Mouse (Mus musculus): ENCODE measurements around the gene Wdr86. TPM values are rescaled to one million over a fixed set of nuclear protein-coding genes. Genes with fewer than 3 reads are reported as not detected.
A peak's percentile ranks its signal among the peaks of the same experiment; 100 is the strongest.
"Not testable (repeated sequence)": the region's sequence is repeated elsewhere in the genome, so short reads cannot be mapped to it uniquely, and the experiment has no call there.

The Wdr86 gene
- total RNA-seq, 2 experiments from 2014 or later, result 2.6 to 3.3 TPM

- intact Hi-C loops (cut with DNase I), result no loop called here
- no peak for DNase-seq
These were observed 3.4 kb upstream of the Wdr86 start for GRCm38 (mm10) chr5:24733771-24734426.

DNA sequence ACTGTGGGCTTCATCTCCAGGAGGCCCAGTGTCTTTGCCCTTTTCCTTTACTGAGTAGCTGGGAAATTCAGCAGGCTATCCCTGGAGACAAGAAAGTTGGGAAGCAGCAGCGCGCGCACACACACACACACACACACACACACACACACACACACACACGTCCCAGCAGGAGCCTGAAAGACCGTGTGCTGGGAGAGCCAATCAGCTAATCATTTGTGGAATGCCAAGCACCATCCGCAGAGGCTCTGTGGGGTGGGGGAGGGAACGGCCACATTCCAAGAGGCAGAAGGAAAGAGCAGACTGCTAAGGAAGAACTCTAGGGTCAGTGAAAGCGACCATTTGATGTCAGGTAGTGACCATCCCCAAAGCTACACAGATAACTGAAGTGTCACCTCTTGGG lies 2.6 kb upstream of the Wdr86 start:
- no peak for DNase-seq
- intact Hi-C loops (cut with DNase I), result no loop called here

DNA sequence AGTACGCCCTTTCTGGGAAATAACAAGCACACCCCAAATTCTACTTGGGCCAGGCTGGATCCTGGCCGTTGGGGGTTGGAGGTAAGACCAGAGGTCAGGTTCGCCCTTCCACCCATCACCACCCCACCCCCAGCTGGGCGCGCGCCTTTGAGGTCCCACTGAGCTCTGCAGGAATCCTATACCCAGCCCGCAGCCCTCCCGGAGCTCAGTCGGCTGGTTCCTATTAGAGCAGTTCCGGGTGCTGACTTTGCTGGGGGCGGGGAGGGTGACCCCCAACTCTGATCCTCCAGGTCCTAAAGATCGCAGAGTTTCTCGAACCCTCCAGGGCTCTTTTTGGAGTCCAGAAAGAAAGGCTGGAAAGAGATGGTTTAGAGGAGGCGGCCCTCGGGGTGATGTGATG lies 459 bp upstream of the Wdr86 start:
- intact Hi-C loops (cut with DNase I), result no loop called here
- no peak for DNase-seq

GRCm38 (mm10) chr5:24729797-24730487 lies 585 bp downstream of the Wdr86 start:
- intact Hi-C loops (cut with DNase I), result no loop called here

GRCm38 (mm10) chr5:24726901-24727836 lies 3.4 kb downstream of the Wdr86 start:
- intact Hi-C loops (cut with DNase I), result no loop called here
- peak; percentile 64 for DNase-seq

More at GRCm38 (mm10) chr5:24729797-24730487, 585 bp downstream of the Wdr86 start:
- no peak for DNase-seq

DNA sequence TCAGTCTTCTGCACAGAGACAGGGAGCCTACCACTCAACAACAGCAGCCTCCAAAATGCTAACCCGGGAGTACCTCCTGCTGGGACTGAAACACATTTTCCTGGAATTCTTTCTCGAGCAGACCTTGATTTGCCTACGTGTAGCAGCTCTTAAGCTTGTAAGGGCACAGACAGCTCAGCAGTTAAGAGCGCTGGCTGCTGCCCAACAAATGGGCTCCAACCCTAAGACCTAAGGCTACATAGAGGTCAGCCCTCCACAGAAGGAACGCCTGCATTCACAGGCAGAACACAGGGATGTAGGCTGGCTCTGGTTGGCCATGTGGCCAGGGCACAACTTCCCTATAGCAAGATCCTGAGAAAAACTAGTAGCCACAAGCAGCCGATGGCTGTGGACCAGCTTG lies 4.6 kb downstream of the Wdr86 start:
- DNase-seq, result no peak
- intact Hi-C loops (cut with DNase I), result no loop called here

GRCm38 (mm10) chr5:24724805-24725204 lies 5.7 kb downstream of the Wdr86 start:
- intact Hi-C loops (cut with DNase I), result no loop called here
- DNase-seq, result no peak

DNA sequence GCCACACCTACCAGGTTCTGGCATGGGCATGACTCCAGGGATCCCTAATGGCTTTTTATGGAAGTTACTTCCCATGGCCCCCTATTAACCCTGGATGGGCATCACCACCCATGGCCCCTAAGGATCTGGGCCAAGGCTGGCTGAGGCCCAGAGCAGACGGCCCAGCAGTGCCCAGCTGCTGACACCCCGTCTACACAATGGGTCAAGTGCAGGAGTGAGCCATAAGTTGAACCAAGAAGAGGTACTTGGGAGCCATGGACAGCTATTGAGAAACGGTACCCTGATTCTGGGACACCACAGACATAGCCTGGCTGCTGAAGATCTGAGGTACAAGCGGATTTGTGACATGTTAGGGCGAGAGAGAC lies 6.3 kb downstream of the Wdr86 start:
- DNase-seq, result no peak
- intact Hi-C loops (cut with DNase I), result no loop called here

DNA sequence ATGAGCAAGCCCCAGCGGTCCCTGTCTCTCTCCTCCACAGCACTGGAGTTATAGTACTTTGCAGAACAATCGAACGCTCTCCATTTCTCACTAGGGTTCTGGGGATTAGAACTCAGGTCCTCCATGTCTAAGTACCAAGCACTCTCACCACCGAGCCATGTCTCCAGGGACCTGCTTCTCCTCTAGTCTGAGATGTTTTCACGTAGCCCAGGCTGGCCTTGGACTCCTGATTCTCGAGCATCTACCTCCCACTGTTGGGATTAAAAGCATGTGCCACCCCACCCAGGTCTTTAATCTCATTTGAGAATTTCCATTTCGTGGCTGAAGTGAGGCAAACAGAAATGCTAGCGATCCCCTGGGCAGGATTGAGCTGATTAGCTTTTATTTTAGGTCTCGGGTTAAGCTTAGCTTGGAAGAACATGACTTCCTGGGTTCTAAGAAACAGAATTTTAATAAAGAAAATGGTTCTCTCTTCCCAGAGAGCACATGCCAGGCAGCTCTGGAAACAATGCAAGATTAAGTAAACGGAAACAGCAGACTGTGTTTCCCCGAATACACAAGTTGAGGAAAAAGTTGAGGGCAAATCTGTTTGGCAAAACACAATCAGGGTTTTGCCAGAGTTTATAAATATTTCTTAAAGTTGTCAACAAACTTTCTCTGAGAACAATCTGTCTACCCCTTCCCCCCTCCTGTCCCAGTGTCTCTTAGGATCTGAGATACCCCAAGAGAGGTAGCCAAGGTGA lies 6.8 kb downstream of the Wdr86 start:
- no peak for DNase-seq
- intact Hi-C loops (cut with DNase I), result no loop called here

DNA sequence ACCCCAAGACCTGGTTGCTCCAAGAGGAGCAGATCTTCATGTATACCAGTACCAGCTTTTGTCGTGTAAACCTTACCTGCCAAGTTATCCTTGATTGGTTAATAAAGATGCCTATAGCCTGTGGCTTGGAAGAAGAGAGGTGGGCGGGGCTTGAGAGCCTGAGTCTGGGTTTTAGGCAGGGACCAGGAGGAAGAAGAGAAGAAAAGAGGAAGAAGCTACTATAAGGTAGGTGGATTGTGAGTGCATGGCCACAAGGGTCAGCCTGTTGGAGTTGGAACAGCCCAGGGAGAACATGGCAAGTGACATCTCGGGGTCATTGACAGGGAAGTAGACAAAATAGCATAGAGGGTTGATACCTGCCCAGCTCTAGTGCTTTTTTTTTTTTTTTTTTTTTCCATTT lies 10.7 kb downstream of the Wdr86 start:
- no peak for DNase-seq
- intact Hi-C loops (cut with DNase I), result no loop called here

DNA sequence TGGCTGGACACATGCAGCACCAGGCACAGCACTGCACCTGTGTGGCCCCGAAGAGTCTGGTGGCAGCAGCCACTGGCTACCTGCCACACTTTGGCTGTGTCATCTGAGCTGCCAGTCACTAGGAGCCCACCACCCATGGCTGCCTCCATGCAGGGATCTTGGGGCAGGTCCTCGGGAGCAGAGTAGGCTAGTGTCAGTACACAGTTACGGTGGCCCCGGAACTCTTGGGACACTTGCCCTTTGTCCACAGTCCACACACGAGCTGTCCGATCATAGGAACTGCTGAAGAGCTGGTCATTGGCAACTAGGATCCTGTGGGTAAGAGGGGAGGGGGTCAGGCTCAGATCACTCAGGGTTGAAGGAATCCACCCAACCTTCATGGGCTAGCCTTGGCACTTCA lies 12.5 kb downstream of the Wdr86 start:
- no peak for DNase-seq
- intact Hi-C loops (cut with DNase I), result no loop called here

DNA sequence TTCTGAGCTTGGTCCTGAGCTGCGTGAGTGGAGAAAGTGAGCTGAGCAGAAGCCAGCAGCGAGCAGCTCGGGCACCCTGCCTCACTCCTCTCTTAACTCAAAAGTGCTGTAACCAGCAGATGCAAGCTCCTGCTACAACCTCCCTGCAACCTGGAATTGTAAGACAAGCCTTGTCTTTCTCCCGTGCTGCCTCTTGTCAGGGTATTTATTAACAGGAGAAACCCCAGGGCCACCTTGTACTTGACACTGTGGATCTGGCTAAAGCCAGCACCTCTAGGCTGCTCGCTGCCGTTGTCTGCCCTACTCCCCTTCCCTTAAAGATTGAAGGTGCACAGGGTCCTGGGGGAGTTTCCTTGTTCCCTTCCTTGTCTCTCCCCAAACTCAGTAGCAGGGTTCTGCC lies 16.5 kb downstream of the Wdr86 start:
- DNase-seq, result no peak
- intact Hi-C loops (cut with DNase I), result no loop called here

GRCm38 (mm10) chr5:24713199-24713598 lies 17.3 kb downstream of the Wdr86 start:
- DNase-seq, result peak; percentile 91
- intact Hi-C loops (cut with DNase I), result no loop called here

GRCm38 (mm10) chr5:24711615-24712014 lies 18.9 kb downstream of the Wdr86 start:
- no peak for DNase-seq
- intact Hi-C loops (cut with DNase I), result no loop called here

- intact Hi-C loops (cut with DNase I), result no loop called here
- no peak for DNase-seq
These were observed 20.6 kb downstream of the Wdr86 start for GRCm38 (mm10) chr5:24709962-24710361.

DNA sequence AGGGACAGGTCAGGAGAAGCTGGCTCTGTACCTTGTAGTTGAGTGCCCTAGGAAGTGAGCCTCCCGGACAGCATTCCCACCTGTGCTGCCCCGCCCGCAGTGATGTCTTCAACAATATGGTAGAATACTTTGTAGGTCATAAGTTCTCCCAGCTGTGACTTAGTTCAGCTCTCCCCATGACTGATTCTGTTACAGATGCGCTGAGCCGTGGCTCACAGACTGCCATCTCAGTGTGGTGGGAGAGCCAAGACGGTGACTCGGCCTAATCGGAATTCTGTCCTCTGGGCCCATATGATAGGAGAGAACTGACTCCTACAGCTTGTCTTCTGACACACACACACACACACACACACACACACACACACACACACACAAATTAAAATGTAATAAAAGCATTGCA lies 25.9 kb downstream of the Wdr86 start:
- DNase-seq, result no peak
- intact Hi-C loops (cut with DNase I), result no loop called here

DNA sequence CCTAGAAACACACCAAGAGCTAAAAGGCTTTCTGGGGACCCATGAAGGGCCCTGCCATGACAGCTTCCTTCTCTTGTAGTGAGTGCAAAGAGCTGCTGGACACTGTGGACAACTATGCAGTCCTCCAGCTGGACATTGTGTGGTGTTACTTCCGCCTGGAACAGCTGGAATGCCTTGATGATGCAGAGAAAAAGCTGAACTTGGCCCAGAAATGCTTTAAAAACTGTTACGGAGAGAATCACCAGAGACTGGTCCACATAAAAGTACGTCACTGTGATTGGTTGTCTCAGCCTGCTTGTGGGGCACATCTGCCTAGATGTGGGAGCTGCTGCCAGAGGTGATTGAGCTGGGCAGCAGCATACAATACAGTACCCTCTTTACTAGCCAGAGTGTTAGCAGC lies 29.3 kb downstream of the Wdr86 start:
- intact Hi-C loops (cut with DNase I), result no loop called here
- DNase-seq, result no peak

GRCm38 (mm10) chr5:24696704-24697103 lies 33.8 kb downstream of the Wdr86 start:
- intact Hi-C loops (cut with DNase I), result no loop called here
- no peak for DNase-seq

DNA sequence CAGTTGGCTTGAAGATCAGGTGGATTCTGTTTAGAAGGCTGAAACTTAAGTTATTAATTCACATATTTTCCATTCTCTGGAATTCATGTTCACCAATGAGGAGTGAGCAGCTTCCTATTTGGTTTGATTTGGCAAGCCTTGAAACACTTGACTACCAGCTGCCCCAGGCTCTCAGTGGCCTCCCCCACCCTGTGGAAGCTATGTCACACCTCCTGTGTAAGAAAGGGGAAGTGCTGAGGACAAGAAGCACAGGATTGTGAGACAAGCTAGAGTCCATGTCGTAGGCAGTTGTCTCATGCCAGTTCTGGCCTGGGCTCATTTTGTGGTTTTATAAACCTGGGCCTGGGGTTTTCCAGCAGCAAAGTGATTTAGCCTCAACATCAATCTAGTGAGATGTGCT lies 42.8 kb downstream of the Wdr86 start:
- intact Hi-C loops (cut with DNase I), result no loop called here
- DNase-seq, result no peak

DNA sequence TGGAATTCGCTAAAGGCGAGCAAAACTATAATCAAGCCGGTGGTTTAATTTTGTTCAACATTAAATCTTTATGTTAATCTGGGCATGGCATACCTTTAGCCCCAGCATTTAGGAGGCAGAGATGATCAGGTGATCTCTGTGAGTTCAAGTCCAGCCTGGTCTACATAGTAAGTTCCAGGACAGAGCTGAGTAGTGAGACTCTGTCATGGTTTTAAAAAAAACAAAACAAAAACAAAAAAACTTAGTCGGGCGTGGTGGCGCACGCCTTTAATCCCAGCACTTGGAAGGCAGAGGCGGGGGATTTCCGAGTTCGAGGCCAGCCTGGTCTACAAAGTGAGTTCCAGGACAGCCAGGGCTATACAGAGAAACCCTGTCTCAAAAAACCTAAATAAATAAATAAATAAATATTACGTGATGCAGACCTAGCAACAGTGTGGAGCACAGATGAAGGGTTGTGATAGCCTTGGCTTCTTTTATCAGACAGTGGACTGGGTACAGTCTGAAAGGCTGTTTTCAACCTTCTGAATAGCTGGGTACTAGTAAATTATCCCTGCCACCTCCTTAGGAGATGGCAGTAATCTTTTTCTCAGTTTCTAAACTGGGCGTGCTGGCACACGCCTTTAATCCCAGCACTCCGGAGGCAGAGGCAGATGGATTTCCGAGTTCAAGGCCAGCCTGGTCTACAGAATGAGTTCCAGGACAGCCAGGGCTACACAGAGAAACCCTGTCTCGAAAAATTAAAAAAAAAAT lies 43.7 kb downstream of the Wdr86 start:
- DNase-seq; intact Hi-C loops (cut with DNase I): not testable (repeated sequence)
